In the genomic region with DNA sequence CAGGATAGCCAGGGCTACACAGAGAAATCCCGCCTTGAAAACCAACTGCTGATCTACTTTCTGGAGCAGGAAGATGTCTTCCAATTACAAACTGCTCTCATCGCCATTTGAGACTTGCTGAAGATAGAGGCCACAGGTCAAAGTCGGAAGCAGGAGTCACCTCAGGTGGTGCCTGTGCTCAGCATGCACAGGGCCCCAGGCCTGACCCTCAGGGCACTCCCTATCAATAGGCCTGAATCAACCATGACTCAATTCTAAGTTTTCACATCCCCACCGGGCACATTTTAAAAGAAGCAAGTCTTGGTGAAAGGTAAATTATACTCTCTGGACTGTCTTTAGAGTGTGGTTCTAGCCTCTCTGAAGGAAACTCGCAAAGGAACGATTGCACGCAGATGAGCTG, we compare ENCODE assay signal across 22 mouse cellular contexts. TPM values are rescaled to one million over a fixed set of nuclear protein-coding genes. Genes with fewer than 3 reads are reported as not detected.
DNase-seq lines count a peak whose midpoint lies in the region; ATAC-seq and TF ChIP-seq lines count a peak whose summit lies in the region.
"Had no signal": no experiment of that assay in that cellular context is flagged by ENCODE, and none has a peak within 500 bp of the region (broad histone marks: within the 10 kb centered on the region; RNA-seq: fewer than 3 reads in every experiment).

No protein-coding gene starts in this region.

- H3K27ac ChIP-seq in hindbrain, embryonic 10.5 days: peak overlapping the region; percentile 66
- H3K27ac ChIP-seq in hindbrain, embryonic 16.5 days (ENCODE audit: low read depth, low read length): no peak overlapping the region
- H3K27ac ChIP-seq in lung, embryonic 16.5 days (ENCODE audit: low read length): no peak overlapping the region
- peak overlapping the region; percentile 61 for H3K27ac ChIP-seq in intestine, embryonic 15.5 days
- H3K27ac ChIP-seq in small intestine, adult 2 months (ENCODE audit: insufficient read depth, low read depth, low read length): peak overlapping the region; percentile 33; the same call in 1 of the 2 replicates
- H3K27ac ChIP-seq: embryonic facial prominence, embryonic 15.5 days; left cerebral cortex, adult 2 months had no signal

- peaks cover 17% of the 10 kb centered on the region; the same call in 1 of the 2 replicates for H3K36me3 ChIP-seq in hindbrain, embryonic 10.5 days
- no peaks in the 10 kb centered on the region for H3K36me3 ChIP-seq in hindbrain, embryonic 16.5 days (ENCODE audit: control insufficient read depth, insufficient read depth, low read length)
- no peaks in the 10 kb centered on the region for H3K36me3 ChIP-seq in lung, embryonic 16.5 days (ENCODE audit: control insufficient read depth, insufficient read depth, low read length)
- no peaks in the 10 kb centered on the region for H3K36me3 ChIP-seq in intestine, embryonic 15.5 days
- no peaks in the 10 kb centered on the region for H3K36me3 ChIP-seq in small intestine, adult 2 months (ENCODE audit: control insufficient read depth, insufficient read depth, low read length)
- H3K36me3 ChIP-seq: embryonic facial prominence, embryonic 15.5 days had no signal

- DNase-seq in hindbrain, embryonic 10.5 days (ENCODE audit: low spot score): no peak
- no peak for DNase-seq in lung, postnatal 4 days
- DNase-seq in retina, postnatal 1 day: no peak
- DNase-seq: B cell, adult 2 months; cerebellum, adult 2 months; lung, postnatal 10 days; right cerebral cortex, postnatal 14 days; thymus, adult 2 months had no signal

- ATAC-seq in hindbrain, embryonic 16.5 days: no peak
- ATAC-seq in lung, embryonic 16.5 days (ENCODE audit: low read depth): no peak
- ATAC-seq in intestine, embryonic 15.5 days: no peak
- no peak for ATAC-seq in granulocyte monocyte progenitor cell, adult 5-6 weeks (replicated peaks; ENCODE audit: poor library complexity, severe bottlenecking)
- ATAC-seq: inflammation-experienced regulatory T-cells, adult 6 months had no signal

- WGBS in hindbrain, embryonic 10.5 days: 56% methylated on average over 7 of the region's 7 CpGs
- WGBS in hindbrain, embryonic 16.5 days: 60% methylated on average over 7 of the region's 7 CpGs
- 73% methylated on average over 7 of the region's 7 CpGs for WGBS in lung, embryonic 16.5 days
- WGBS in intestine, embryonic 15.5 days: 71% methylated on average over 7 of the region's 7 CpGs
- WGBS in small intestine, adult 2 months: 45% methylated on average over 7 of the region's 7 CpGs

- H3K9me3 ChIP-seq in hindbrain, embryonic 10.5 days: no peaks in the 10 kb centered on the region
- H3K9me3 ChIP-seq in hindbrain, embryonic 16.5 days (ENCODE audit: control insufficient read depth, low read length): no peaks in the 10 kb centered on the region
- no peaks in the 10 kb centered on the region for H3K9me3 ChIP-seq in lung, embryonic 16.5 days (ENCODE audit: control insufficient read depth, low read length)
- H3K9me3 ChIP-seq in intestine, embryonic 15.5 days: no peaks in the 10 kb centered on the region
- H3K9me3 ChIP-seq: embryonic facial prominence, embryonic 15.5 days had no signal

- TF ChIP-seq POLR2A in small intestine, adult 2 months (IDR thresholded peaks at IDR 0.05; ENCODE audit: low read depth, low read length): no peak

- no peaks in the 10 kb centered on the region for H3K27me3 ChIP-seq in hindbrain, embryonic 10.5 days (ENCODE audit: insufficient read depth, poor library complexity, severe bottlenecking)
- H3K27me3 ChIP-seq in hindbrain, embryonic 16.5 days (replicated peaks; ENCODE audit: control insufficient read depth, insufficient read depth, low read length): no peaks in the 10 kb centered on the region
- H3K27me3 ChIP-seq in lung, embryonic 16.5 days (ENCODE audit: control insufficient read depth, insufficient read depth, low read depth, low read length): no peaks in the 10 kb centered on the region
- no peaks in the 10 kb centered on the region for H3K27me3 ChIP-seq in intestine, embryonic 15.5 days (replicated peaks)
- no peaks in the 10 kb centered on the region for H3K27me3 ChIP-seq in small intestine, adult 2 months (ENCODE audit: control insufficient read depth, insufficient read depth, low read length)
- H3K27me3 ChIP-seq: embryonic facial prominence, embryonic 15.5 days had no signal

- H3K4me1 ChIP-seq in hindbrain, embryonic 10.5 days (replicated peaks): peaks cover 73% of the 10 kb centered on the region
- H3K4me1 ChIP-seq in hindbrain, embryonic 16.5 days (ENCODE audit: control insufficient read depth, insufficient read depth, low read depth, low read length): peaks cover 50% of the 10 kb centered on the region
- H3K4me1 ChIP-seq in lung, embryonic 16.5 days (replicated peaks; ENCODE audit: control insufficient read depth, insufficient read depth, low read length): peaks cover 63% of the 10 kb centered on the region
- peaks cover 63% of the 10 kb centered on the region for H3K4me1 ChIP-seq in intestine, embryonic 15.5 days (replicated peaks)
- peaks cover 51% of the 10 kb centered on the region for H3K4me1 ChIP-seq in small intestine, adult 2 months (ENCODE audit: control insufficient read depth, insufficient read depth, insufficient read length, low read length)

- no peak overlapping the region for H3K4me2 ChIP-seq in hindbrain, embryonic 16.5 days (ENCODE audit: low read length)
- no peak overlapping the region for H3K4me2 ChIP-seq in lung, embryonic 16.5 days (ENCODE audit: low read depth, low read length)
- H3K4me2 ChIP-seq in intestine, embryonic 15.5 days (replicated peaks): peak overlapping the region; percentile 34
- H3K4me2 ChIP-seq: embryonic facial prominence, embryonic 15.5 days had no signal

- TF ChIP-seq CTCF in small intestine, adult 2 months (IDR thresholded peaks at IDR 0.05; ENCODE audit: extremely low read depth, insufficient read length, insufficient replicate concordance, low read depth, low read length): no peak

- H3K4me3 ChIP-seq in hindbrain, embryonic 10.5 days: 0 out of 2 replicates have a peak overlapping the region, but pooled peaks have one; percentile 21
- H3K4me3 ChIP-seq in hindbrain, embryonic 16.5 days (ENCODE audit: low read length): no peak overlapping the region
- no peak overlapping the region for H3K4me3 ChIP-seq in lung, embryonic 16.5 days (ENCODE audit: low read length)
- no peak overlapping the region for H3K4me3 ChIP-seq in intestine, embryonic 15.5 days (replicated peaks)
- H3K4me3 ChIP-seq in small intestine, adult 2 months (ENCODE audit: low read depth, low read length): no peak overlapping the region
- H3K4me3 ChIP-seq: embryonic facial prominence, embryonic 15.5 days; left cerebral cortex, adult 2 months; myocyte had no signal

- H3K9ac ChIP-seq in hindbrain, embryonic 16.5 days (ENCODE audit: low read depth, low read length): no peak overlapping the region
- H3K9ac ChIP-seq in lung, embryonic 16.5 days (ENCODE audit: low read length): 0 out of 2 replicates have a peak overlapping the region, but pooled peaks have one; percentile 2
- no peak overlapping the region; the same call in 1 of the 2 replicates for H3K9ac ChIP-seq in intestine, embryonic 15.5 days
- H3K9ac ChIP-seq: embryonic facial prominence, embryonic 15.5 days had no signal

RNA-seq across cellular contexts. Expression of gene Szrd1, which starts 3.4 kb away (rescaled TPM):
- 36.5 and 44.1 TPM in 2 replicates for polyA plus RNA-seq in hindbrain, embryonic 10.5 days (2016; fragmentation: Nextera tagmentation; extraction: Ambion mirVana)
- polyA plus RNA-seq in hindbrain, embryonic 16.5 days (2015; fragmentation: Nextera tagmentation; extraction: Ambion mirVana): 22.4 and 23.9 TPM in 2 replicates
- 42.4 and 44.6 TPM in 2 replicates for polyA plus RNA-seq in lung, embryonic 16.5 days (2015; fragmentation: Nextera tagmentation; extraction: Ambion mirVana)
- 42.7 and 44.3 TPM in 2 replicates for polyA plus RNA-seq in intestine, embryonic 15.5 days (2015; fragmentation: Nextera tagmentation; extraction: Ambion mirVana)
- polyA plus RNA-seq in small intestine, adult 2 months (2012; rRNA removed): 27.0 and 52.5 TPM in 2 replicates
- 41.1 and 54.8 TPM in 2 replicates for total RNA-seq in granulocyte monocyte progenitor cell, adult 5-6 weeks (2014; fragmentation: Nextera tagmentation)
- 58.0 and 63.0 TPM in 2 replicates for total RNA-seq in granulocyte monocyte progenitor cell, adult 5-6 weeks (2017)

RNA-seq across cellular contexts. Expression of gene Fbxo42, which starts 11.6 kb away (rescaled TPM):
- polyA plus RNA-seq in hindbrain, embryonic 10.5 days (2016; fragmentation: Nextera tagmentation; extraction: Ambion mirVana): 23.2 and 24.5 TPM in 2 replicates
- 20.4 and 24.8 TPM in 2 replicates for polyA plus RNA-seq in hindbrain, embryonic 16.5 days (2015; fragmentation: Nextera tagmentation; extraction: Ambion mirVana)
- 19.3 and 21.1 TPM in 2 replicates for polyA plus RNA-seq in lung, embryonic 16.5 days (2015; fragmentation: Nextera tagmentation; extraction: Ambion mirVana)
- 17.4 and 18.7 TPM in 2 replicates for polyA plus RNA-seq in intestine, embryonic 15.5 days (2015; fragmentation: Nextera tagmentation; extraction: Ambion mirVana)
- polyA plus RNA-seq in small intestine, adult 2 months (2012; rRNA removed): 6.6 and 13.1 TPM in 2 replicates
- 16.5 and 18.6 TPM in 2 replicates for total RNA-seq in granulocyte monocyte progenitor cell, adult 5-6 weeks (2014; fragmentation: Nextera tagmentation)
- 7.2 and 7.8 TPM in 2 replicates for total RNA-seq in granulocyte monocyte progenitor cell, adult 5-6 weeks (2017)

RNA-seq across cellular contexts. Expression of gene Spata21, which starts 48.0 kb away (rescaled TPM):
- polyA plus RNA-seq in hindbrain, embryonic 10.5 days (2016; fragmentation: Nextera tagmentation; extraction: Ambion mirVana): not detected in 2 replicates
- polyA plus RNA-seq in hindbrain, embryonic 16.5 days (2015; fragmentation: Nextera tagmentation; extraction: Ambion mirVana): 0.60 and 1.0 TPM in 2 replicates
- 0.14 and 0.51 TPM in 2 replicates for polyA plus RNA-seq in lung, embryonic 16.5 days (2015; fragmentation: Nextera tagmentation; extraction: Ambion mirVana)
- polyA plus RNA-seq in intestine, embryonic 15.5 days (2015; fragmentation: Nextera tagmentation; extraction: Ambion mirVana): not detected in 2 replicates
- not detected in 2 replicates for polyA plus RNA-seq in small intestine, adult 2 months (2012; rRNA removed)
- total RNA-seq in granulocyte monocyte progenitor cell, adult 5-6 weeks (2014; fragmentation: Nextera tagmentation): not detected in 2 replicates
- not detected in 2 replicates for total RNA-seq in granulocyte monocyte progenitor cell, adult 5-6 weeks (2017)
- total RNA-seq: adrenal gland, adult 18-20 months; common myeloid progenitor, adult 5-6 weeks had no signal
- polyA plus RNA-seq: brain, embryonic 14.5 days; forebrain, embryonic 11.5 days; heart, postnatal 0 days; myocyte had no signal

RNA-seq across cellular contexts. Expression of gene Necap2, which starts 58.0 kb away (rescaled TPM):
- 60.2 and 66.0 TPM in 2 replicates for polyA plus RNA-seq in hindbrain, embryonic 10.5 days (2016; fragmentation: Nextera tagmentation; extraction: Ambion mirVana)
- 54.0 and 55.5 TPM in 2 replicates for polyA plus RNA-seq in hindbrain, embryonic 16.5 days (2015; fragmentation: Nextera tagmentation; extraction: Ambion mirVana)
- polyA plus RNA-seq in lung, embryonic 16.5 days (2015; fragmentation: Nextera tagmentation; extraction: Ambion mirVana): 108 and 116 TPM in 2 replicates
- polyA plus RNA-seq in intestine, embryonic 15.5 days (2015; fragmentation: Nextera tagmentation; extraction: Ambion mirVana): 66.6 and 70.2 TPM in 2 replicates
- 28.2 and 68.9 TPM in 2 replicates for polyA plus RNA-seq in small intestine, adult 2 months (2012; rRNA removed)
- total RNA-seq in granulocyte monocyte progenitor cell, adult 5-6 weeks (2014; fragmentation: Nextera tagmentation): 30.6 and 52.4 TPM in 2 replicates
- 45.5 and 54.2 TPM in 2 replicates for total RNA-seq in granulocyte monocyte progenitor cell, adult 5-6 weeks (2017)

Comparison
In these comparisons a context has a peak if more than half of its experiments do, and no peak if none do; other contexts are left out.
1. H3K27ac ChIP-seq: peak in hindbrain, embryonic 10.5 days (single experiment), intestine, embryonic 15.5 days (single experiment) and small intestine, adult 2 months (single experiment); none in hindbrain, embryonic 16.5 days (single experiment) and lung, embryonic 16.5 days (single experiment).